Mouse (Mus musculus): ENCODE data around the gene Snai1.

GRCm38 (mm10) chr2:167530536-167530935 is 7.5 kb upstream of the Snai1 start:
- no peak for TF ChIP-seq POLR2A (IDR thresholded peaks at IDR 0.05; ENCODE audit: borderline replicate concordance, control insufficient read depth, low read depth, low read length)
- no peak for TF ChIP-seq CTCF (IDR thresholded peaks at IDR 0.05; ENCODE audit: control insufficient read depth, insufficient read depth, low read length)

All from bone marrow, adult 2 months (tissue).